Mouse (Mus musculus): ENCODE results near the gene Cdc14a. TPM values are rescaled to one million over a fixed set of nuclear protein-coding genes. Genes with fewer than 3 reads are reported as not detected.
A peak's percentile ranks its signal among the peaks of the same experiment; 100 is the strongest.

Cdc14a gene
- polyA plus RNA-seq, 1 experiment from 2014 or later: 10.1 TPM

DNA sequence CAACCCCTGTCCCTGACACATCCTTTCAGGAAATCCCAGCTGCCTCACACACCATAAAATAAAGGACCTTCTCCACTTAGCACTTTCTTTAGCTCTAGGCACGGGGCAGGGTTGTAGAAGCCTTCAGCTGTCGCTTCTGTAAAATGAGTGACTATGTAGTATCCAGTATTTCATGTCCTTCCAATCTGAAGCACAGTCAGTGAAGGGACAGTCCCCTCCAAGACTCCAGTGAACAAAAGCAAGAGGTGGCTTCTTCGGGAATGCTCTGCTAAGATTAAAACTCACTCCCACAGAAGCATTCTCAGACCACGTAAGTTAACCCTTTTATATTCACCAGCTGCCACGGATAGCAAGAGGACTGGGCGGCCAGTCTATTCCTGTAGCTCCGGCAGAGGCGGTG is 14.3 kb downstream of the Cdc14a start:
- WGBS: 41% methylated on average over 8 of the region's 8 CpGs
- H3K4me3 ChIP-seq: no peak overlapping the region
- no peak overlapping the region for H3K9ac ChIP-seq
- H3K27ac ChIP-seq: no peak overlapping the region
- H3K27me3 ChIP-seq: no peaks in the 10 kb centered on the region
- H3K9me3 ChIP-seq: no peaks in the 10 kb centered on the region
- ATAC-seq (ENCODE audit: low FRiP score, low read depth): 0 out of 2 replicates have a peak, but pooled peaks have one; percentile 37
- no peaks in the 10 kb centered on the region; the same call in 1 of the 2 replicates for H3K36me3 ChIP-seq
- peak overlapping the region; percentile 15; the same call in 1 of the 2 replicates for H3K4me2 ChIP-seq (replicated peaks)
- H3K4me1 ChIP-seq: peaks cover 39% of the 10 kb centered on the region

- Histone ChIP-seq H3K27ac (no peak overlapping the region), H3K4me3 (no peak overlapping the region), H3K27me3 (no peaks in the 10 kb centered on the region), H3K9me3 (no peaks in the 10 kb centered on the region), H3K4me1 (peaks cover 39% of the 10 kb centered on the region), H3K4me2 (replicated peaks) (no peak overlapping the region), H3K36me3 (no peaks in the 10 kb centered on the region), H3K9ac (no peak overlapping the region)
- 77% methylated on average over 10 of the region's 10 CpGs for WGBS
- ATAC-seq (ENCODE audit: low FRiP score, low read depth): no peak
Observed at GRCm38 (mm10) chr3:116408856-116409255, 15.0 kb downstream of the Cdc14a start.

DNA sequence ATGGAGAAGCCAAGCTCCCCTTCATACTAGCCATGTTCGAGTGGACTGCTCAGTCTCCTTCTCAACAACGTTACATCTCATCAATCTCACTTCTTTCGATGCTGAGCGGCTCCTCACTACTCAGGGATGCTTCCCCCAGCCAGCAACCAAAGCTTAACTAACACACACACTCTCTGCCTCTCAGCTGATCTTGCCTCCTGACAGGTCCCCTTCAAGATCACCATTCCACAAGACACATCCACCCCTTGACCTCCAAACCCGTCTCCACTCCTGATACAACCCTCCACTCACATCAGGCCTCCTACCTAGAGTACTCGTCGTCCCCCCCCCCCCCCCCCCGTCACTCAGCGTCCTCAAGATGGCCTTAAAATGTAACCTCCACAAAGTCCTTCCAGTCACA is 18.3 kb downstream of the Cdc14a start:
- Histone ChIP-seq H3K4me3 (no peak overlapping the region), H3K4me1 (peaks cover 23% of the 10 kb centered on the region), H3K4me2 (replicated peaks) (no peak overlapping the region), H3K27ac (no peak overlapping the region), H3K9ac (no peak overlapping the region), H3K27me3 (no peaks in the 10 kb centered on the region), H3K36me3 (no peaks in the 10 kb centered on the region), H3K9me3 (no peaks in the 10 kb centered on the region)
- no peak for ATAC-seq (ENCODE audit: low FRiP score, low read depth)
- WGBS: 79% methylated on average over 9 of the region's 9 CpGs

DNA sequence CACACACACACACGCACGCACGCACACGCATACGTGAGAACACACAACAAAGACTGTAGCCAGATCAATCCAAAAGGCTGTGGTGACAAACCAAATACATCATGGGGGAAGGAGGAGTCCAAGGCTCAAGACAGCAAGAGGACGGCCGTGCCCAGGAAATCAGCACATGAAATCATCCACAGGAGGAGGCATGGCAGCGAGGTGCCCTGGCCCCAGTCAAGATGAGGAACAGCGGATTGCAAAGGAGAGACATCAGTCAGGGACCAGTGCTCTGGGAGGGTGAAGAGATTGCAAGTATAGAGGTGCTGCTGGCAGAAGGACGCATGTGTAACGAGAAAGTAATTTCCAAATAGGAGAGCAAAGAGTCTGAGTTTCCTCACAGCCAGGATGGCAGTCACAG is 22.4 kb downstream of the Cdc14a start:
- H3K27ac ChIP-seq: no peak overlapping the region
- 80% methylated on average over 11 of the region's 11 CpGs for WGBS
- H3K9me3 ChIP-seq: no peaks in the 10 kb centered on the region
- no peak overlapping the region for H3K4me2 ChIP-seq (replicated peaks)
- H3K9ac ChIP-seq: no peak overlapping the region
- H3K36me3 ChIP-seq: no peaks in the 10 kb centered on the region
- peaks cover 38% of the 10 kb centered on the region for H3K4me1 ChIP-seq
- H3K4me3 ChIP-seq: no peak overlapping the region
- H3K27me3 ChIP-seq: no peaks in the 10 kb centered on the region
- ATAC-seq (ENCODE audit: low FRiP score, low read depth): no peak

- no peaks in the 10 kb centered on the region for H3K9me3 ChIP-seq
- ATAC-seq (ENCODE audit: low FRiP score, low read depth): no peak; the same call in 1 of the 2 replicates
- no peak overlapping the region for H3K9ac ChIP-seq
- peak overlapping the region; percentile 14 for H3K4me2 ChIP-seq (replicated peaks)
- no peak overlapping the region for H3K4me3 ChIP-seq
- H3K36me3 ChIP-seq: no peaks in the 10 kb centered on the region
- no peak overlapping the region; the same call in 1 of the 2 replicates for H3K27ac ChIP-seq
- 47% methylated on average over 22 of the region's 22 CpGs for WGBS
- no peaks in the 10 kb centered on the region for H3K27me3 ChIP-seq
- H3K4me1 ChIP-seq: peaks cover 39% of the 10 kb centered on the region
Observed at GRCm38 (mm10) chr3:116399349-116400090, 24.3 kb downstream of the Cdc14a start.

- Histone ChIP-seq H3K36me3 (no peaks in the 10 kb centered on the region), H3K9ac (no peak overlapping the region), H3K27me3 (no peaks in the 10 kb centered on the region), H3K9me3 (no peaks in the 10 kb centered on the region), H3K4me2 (replicated peaks) (no peak overlapping the region), H3K27ac (no peak overlapping the region), H3K4me1 (peaks cover 41% of the 10 kb centered on the region), H3K4me3 (no peak overlapping the region)
- no peak for ATAC-seq (ENCODE audit: low FRiP score, low read depth)
- WGBS: 63% methylated on average over 10 of the region's 10 CpGs
Observed at GRCm38 (mm10) chr3:116398543-116398942, 25.3 kb downstream of the Cdc14a start.

GRCm38 (mm10) chr3:116397976-116398375 is 25.9 kb downstream of the Cdc14a start:
- peaks cover 41% of the 10 kb centered on the region for H3K4me1 ChIP-seq
- H3K36me3 ChIP-seq: no peaks in the 10 kb centered on the region
- H3K9ac ChIP-seq: no peak overlapping the region
- no peak overlapping the region for H3K4me2 ChIP-seq (replicated peaks)
- ATAC-seq (ENCODE audit: low FRiP score, low read depth): no peak
- H3K27ac ChIP-seq: no peak overlapping the region
- H3K27me3 ChIP-seq: no peaks in the 10 kb centered on the region
- WGBS: 57% methylated on average over 7 of the region's 7 CpGs
- H3K4me3 ChIP-seq: no peak overlapping the region
- H3K9me3 ChIP-seq: no peaks in the 10 kb centered on the region

DNA sequence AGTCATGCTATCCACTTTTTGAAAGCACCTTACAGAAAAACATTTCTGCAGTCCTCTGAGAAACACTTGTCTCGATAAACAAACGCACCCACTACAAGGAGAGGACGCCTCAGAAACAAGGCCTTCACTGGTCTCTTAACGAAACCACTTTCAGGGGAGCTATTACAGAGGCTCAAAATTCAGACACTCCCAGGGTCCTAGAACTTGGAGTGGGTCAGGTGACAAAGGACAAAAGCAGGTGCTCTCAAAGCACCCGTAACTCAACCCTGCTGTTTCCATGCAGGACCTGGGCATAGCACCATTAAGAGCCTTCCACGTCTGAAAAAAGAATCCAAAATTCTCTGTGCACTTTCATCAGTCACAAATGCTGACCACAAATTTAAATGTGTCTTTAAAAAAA is 26.5 kb downstream of the Cdc14a start:
- H3K4me1 ChIP-seq: peaks cover 41% of the 10 kb centered on the region
- WGBS: 77% methylated on average over 6 of the region's 6 CpGs
- no peak overlapping the region for H3K4me3 ChIP-seq
- no peak for ATAC-seq (ENCODE audit: low FRiP score, low read depth)
- no peak overlapping the region for H3K27ac ChIP-seq
- no peaks in the 10 kb centered on the region for H3K27me3 ChIP-seq
- H3K4me2 ChIP-seq (replicated peaks): no peak overlapping the region
- H3K9me3 ChIP-seq: no peaks in the 10 kb centered on the region
- no peak overlapping the region for H3K9ac ChIP-seq
- H3K36me3 ChIP-seq: peaks cover 6% of the 10 kb centered on the region

- Histone ChIP-seq H3K4me3 (no peak overlapping the region), H3K27me3 (no peaks in the 10 kb centered on the region), H3K9me3 (no peaks in the 10 kb centered on the region), H3K9ac (no peak overlapping the region), H3K27ac (no peak overlapping the region), H3K4me2 (replicated peaks) (no peak overlapping the region), H3K36me3 (peaks cover 11% of the 10 kb centered on the region), H3K4me1 (peaks cover 44% of the 10 kb centered on the region)
- 61% methylated on average over 3 of the region's 3 CpGs for WGBS
- ATAC-seq (ENCODE audit: low FRiP score, low read depth): no peak
Observed at GRCm38 (mm10) chr3:116396571-116396970, 27.3 kb downstream of the Cdc14a start.

DNA sequence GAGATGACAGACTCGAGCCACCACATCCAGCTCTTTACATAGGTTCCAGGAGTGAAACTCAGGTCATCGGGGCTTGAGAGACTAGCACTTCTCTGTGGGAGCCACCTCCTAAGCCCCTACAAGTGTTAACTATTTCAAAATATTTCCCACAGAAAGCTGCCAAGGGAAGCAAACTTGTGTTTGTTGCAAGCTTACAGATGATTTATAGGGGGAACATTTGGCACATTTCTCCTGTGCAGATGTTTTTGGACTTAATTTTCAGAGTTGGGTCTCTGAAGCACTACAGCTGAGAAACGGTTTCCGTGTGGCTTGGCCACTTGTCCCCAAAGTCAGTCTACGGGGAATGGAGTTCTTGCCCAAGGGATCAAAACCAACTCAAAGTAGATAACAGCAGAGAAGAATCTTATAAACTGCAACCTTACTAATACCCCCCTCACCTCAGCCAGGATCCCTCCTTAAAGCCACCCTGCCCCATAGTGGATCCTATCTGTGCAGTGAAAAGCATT is 28.9 kb downstream of the Cdc14a start:
- no peak overlapping the region for H3K4me3 ChIP-seq
- WGBS: 59% methylated on average over 5 of the region's 5 CpGs
- H3K4me2 ChIP-seq (replicated peaks): no peak overlapping the region
- peaks cover 16% of the 10 kb centered on the region for H3K36me3 ChIP-seq
- H3K9ac ChIP-seq: no peak overlapping the region
- peaks cover 43% of the 10 kb centered on the region for H3K4me1 ChIP-seq
- no peak for ATAC-seq (ENCODE audit: low FRiP score, low read depth)
- no peaks in the 10 kb centered on the region for H3K27me3 ChIP-seq
- no peak overlapping the region for H3K27ac ChIP-seq
- no peaks in the 10 kb centered on the region for H3K9me3 ChIP-seq

DNA sequence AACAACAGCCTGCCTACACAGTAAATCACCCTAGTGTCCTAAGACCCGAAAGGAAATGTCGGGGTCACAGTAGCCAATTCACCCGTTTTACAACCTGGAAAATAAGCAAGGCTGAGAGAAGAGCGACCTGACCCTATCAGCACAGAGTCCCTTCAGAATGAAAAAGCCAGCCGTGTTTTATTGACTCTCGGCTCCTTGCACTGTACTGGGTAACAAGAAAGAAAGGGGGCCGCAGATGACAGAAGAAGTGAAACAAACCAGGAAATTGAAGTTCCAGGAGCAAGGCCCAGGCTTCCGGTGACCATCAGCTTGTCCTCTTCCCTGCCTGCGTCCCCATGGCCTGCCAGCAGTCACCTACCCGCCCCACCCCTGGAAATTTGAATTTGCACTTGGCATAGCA is 32.4 kb downstream of the Cdc14a start:
- H3K27me3 ChIP-seq: no peaks in the 10 kb centered on the region
- no peak overlapping the region for H3K27ac ChIP-seq
- H3K36me3 ChIP-seq: peaks cover 26% of the 10 kb centered on the region
- H3K4me3 ChIP-seq: no peak overlapping the region
- ATAC-seq (ENCODE audit: low FRiP score, low read depth): no peak
- peaks cover 16% of the 10 kb centered on the region for H3K4me1 ChIP-seq
- 32% methylated on average over 10 of the region's 10 CpGs for WGBS
- H3K4me2 ChIP-seq (replicated peaks): no peak overlapping the region
- no peaks in the 10 kb centered on the region for H3K9me3 ChIP-seq
- H3K9ac ChIP-seq: no peak overlapping the region

GRCm38 (mm10) chr3:116389500-116390470 is 34.0 kb downstream of the Cdc14a start:
- 84% methylated on average over 14 of the region's 14 CpGs for WGBS
- Histone ChIP-seq H3K27me3 (no peaks in the 10 kb centered on the region), H3K4me1 (peaks cover 11% of the 10 kb centered on the region; the same call in 1 of the 2 replicates), H3K4me2 (replicated peaks) (no peak overlapping the region), H3K36me3 (peaks cover 26% of the 10 kb centered on the region), H3K27ac (no peak overlapping the region), H3K9ac (no peak overlapping the region), H3K4me3 (no peak overlapping the region), H3K9me3 (no peaks in the 10 kb centered on the region)
- ATAC-seq (ENCODE audit: low FRiP score, low read depth): no peak
